Mouse (Mus musculus): ENCODE data around the gene Tpcn1.

Gene Tpcn1

DNA sequence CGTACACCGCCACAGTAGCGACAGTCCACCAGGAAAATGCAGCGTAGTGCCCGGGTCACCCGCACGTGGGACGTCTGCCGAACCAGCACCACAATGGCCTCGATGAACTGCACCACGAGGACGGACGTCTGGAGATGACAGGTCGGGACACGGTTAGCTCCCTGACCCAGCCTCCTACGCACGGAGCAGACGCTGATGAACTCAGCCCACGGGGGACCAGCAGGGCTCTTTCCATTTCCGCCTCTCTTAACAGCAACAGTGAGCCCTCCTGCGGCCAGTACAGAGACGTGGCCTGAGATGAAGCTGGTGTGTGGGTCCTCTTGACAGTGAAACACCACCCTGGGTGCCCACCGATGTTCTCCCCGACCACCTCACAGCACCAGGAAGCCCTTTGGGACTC, 32.6 kb downstream of the Tpcn1 start:
- peak; percentile 41 for DNase-seq

DNA sequence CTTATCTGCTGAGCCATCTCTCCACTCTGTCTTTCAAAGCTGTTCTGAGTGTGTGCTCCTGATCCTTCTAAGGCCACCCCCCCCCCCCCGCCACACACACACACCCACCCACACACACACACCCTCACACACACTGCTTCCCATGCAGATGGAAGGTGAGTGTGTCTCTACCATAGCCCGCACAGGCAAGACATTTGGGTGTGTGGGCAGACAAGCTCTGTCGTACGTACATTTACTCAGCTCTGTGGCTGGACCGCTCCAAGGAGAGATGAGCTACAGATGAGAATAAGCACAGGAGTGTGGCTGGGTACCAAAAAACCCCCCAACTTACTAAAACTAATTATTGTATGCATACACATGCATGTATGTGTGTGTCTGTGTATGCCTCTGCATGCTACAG, 37.8 kb downstream of the Tpcn1 start:
- DNase-seq, result no peak

DNA sequence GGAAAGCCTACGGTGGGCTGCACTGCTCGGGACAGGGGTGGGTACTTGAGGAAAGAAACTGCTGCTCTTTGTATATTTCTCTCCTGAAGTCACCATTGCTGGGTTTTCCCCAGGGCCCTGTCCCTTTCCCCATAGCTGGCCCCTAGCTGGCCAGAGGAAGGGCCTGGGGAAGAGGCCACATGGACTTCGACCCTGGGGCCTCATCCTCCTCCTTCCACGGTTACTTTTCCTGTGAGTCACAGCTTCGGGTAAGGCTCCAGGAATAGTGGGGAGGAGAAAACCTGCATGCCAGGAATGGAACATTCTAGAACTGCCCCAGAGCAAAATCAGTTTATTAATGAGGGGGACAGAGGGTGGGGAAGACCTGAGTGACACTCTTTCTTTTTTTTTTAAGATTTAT, 38.3 kb downstream of the Tpcn1 start:
- no peak for DNase-seq

DNA sequence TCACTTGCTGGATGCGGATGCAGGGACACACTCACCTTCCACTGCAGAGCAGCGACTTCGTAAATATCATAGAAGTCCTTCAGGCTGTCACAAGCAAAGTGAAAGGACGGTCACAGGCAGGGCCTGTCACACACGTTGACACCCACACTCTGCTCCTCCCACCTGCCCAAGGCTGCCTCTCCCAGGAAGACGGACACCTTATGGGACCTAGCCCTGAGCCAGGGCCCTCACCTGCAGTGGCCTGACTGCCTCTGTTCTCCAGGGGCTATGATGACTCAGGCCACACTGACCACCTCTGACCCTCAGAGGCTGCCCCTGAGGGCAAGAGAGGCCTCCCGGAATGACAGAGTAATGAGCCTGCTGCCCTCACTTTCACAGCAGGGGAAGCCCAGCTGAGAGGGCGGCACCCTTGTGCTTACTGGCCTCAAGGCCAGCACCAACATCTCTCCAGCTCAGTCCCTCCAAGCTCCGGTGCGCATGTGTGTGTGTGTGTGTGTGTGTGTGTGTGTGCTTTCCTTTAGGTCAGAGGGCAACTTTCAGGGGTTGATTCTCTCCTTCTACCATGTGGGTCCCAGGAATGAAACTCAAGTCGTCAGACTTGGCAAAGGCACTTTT, 40.1 kb downstream of the Tpcn1 start:
- DNase-seq, result no peak

DNA sequence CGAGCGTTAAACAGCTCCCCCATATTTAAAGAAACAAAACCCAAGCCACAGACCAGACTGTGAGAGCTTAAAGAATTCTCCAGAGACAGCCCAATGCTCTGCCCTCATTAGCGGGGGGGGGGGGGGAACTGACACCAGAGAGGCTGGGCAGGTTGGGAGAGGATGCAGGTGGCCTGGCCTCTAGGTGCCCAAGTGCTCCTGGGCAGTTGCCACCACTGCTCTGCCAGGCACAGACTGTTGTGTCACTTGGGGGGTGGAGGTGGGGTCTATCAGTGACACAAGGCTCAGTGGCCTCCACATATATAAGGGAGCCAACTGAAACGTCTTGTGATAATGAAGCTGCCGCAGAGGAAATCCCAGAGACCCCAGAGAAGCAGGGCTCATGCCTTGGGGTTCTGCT, 51.8 kb downstream of the Tpcn1 start:
- no peak for DNase-seq

DNA sequence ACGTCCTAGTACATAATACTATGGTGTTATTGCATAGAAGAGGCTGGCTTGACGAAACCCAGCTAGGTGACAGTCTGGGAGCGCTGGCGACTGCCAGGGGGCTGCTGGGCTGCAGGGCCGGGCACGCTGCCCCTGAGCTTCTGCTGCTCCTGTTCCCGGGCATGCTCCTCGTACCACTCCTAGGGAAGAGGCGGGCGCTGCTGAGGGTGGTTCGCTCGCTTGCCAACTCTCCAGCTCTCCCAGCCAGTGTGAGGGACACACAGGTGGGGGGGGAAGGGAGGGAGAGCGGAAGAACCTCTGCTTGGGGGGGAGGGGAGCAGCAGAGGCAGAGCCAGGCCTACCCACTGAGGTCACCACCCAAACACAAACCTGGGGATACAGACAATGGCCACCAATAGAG, 52.4 kb downstream of the Tpcn1 start:
- peak; percentile 79 for DNase-seq

DNA sequence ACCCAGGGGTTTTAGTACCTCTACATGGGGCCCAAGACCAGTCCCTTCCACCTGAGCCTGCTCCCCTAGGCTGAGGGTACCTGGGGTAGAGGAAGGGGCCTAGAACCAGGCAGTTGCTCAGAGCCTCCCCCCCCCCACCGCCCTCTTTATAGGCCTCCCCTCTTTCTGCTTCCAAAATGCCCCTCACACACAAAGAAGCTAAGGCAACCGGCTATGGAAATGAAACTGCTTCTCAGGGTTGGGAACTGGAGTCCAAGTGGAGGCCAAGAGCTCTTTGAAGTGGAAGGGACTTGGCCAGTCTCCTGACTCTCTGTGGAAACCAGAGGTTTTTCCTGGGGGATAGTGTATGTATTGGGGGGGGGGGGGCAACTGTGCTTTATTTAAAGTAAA, 53.8 kb downstream of the Tpcn1 start:
- no peak for DNase-seq

DNA sequence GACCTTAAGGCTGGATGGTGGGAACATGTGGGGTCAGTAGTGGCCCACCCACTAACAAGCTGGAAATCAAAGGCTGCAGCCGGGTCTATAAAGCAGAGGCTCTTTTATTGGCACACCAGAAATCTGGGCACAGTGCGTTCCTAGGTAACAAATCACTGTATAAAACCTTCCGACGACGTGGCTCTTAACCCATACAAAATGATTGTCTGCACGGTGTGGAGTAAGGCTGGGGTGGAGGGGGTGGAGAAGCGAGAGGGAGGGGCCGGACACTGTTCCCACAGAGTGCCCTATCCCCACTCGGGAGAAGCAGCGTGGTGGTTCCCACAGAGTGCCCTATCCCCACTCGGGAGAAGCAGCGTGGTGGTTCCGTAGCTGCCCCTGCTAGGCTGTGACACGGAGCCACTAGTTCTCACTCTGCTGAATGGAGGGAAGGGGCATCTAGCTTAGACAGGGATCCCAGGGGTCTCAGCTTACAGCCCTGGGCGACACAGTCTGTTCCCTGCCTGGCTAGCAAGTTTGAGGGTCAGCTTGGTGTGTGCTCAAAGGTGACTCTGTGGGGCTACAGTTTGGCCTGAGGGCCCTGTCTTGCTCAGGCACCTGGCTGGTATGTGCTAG, 54.3 kb downstream of the Tpcn1 start:
- no peak for DNase-seq

DNA sequence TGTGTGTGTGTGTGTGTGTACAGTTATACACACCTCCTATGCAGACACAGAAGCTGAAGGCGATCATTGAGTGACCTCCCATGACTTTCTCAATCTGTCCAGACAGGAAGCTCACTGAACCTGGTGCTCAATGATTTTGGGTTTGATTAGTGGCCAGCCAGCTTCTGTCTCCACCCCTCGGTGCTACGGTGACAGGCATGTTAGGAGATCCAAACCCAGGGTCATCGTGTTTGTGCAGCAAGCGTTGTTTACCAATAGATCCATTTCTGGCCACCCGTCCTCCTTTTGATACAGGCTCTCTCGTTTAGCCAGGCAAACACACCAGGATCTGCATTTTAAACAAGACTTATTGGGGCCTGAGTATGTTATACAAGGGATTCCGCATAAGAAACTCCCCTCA, 56.8 kb downstream of the Tpcn1 start:
- no peak for DNase-seq

DNA sequence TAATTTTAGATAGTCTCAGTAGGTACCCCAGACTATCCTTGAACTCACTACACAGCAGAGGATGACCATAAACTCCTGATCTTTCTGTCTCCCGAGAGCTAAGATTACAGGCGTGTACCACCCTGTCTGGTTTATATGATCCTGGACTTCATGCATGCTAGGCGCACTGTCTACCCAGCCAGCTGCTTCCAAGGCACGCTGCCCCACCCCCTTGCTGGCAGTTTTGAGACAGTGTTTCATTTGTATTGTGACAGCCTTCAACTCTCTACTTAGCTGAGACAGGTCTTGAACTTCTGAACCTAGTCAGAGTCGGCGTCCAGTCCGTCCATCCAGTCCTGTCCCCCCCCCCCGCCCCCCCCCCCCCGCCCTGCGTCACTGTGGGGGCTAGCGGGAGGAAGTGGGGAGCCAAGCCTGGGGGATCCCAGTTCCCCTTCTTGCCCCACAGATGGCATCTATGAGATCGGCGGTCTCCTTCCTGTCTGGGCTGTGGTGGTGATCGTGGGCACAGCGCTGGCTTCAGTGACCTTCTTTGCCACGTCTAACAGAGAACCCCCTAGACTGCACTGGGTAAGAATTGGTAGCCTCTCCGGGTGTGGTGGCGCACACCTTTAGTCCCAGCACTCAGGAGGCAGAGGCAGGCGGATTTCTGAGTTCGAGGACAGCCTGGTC, 61.0 kb downstream of the Tpcn1 start:
- DNase-seq, result no peak

DNA sequence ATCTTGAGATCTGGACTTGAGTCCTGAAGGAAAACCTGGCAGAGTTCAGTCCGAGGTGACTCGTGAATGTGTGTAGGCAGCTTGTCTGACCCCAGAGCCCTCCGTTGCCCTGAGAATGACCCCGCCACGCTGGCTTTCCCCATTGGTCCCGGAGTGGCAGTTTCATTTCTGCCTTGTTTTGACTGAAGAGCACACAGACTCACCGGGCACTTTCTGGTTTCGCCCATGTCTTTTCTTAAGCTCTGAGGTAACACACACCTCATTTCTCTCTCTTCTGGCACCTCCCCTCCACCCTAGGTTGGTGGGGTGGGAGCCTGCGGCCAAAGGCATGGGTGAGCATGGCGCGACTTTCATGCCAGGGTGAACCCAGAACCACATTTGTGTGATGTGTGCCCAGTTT, 62.2 kb downstream of the Tpcn1 start:
- no peak for DNase-seq

DNA sequence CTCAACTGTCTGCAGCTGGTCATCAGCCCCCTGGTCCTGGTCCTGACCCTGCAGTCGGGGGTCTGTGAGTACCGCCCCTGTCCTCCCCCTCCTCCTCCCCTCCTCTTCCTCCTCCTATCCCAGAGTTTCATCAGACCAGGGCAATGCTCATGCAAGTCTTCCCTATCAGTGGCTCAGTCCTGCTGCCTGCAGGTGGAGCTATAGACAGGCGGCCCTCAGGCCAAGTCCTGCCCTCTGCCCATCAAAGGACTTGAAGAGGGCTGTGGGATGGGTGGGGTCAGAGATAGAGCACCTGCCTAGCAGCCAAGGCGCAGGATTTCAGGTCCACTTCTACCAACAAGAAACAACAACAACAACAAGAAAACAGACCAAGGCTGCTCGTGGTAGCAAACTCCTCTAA, 62.7 kb downstream of the Tpcn1 start:
- no peak for DNase-seq

DNA sequence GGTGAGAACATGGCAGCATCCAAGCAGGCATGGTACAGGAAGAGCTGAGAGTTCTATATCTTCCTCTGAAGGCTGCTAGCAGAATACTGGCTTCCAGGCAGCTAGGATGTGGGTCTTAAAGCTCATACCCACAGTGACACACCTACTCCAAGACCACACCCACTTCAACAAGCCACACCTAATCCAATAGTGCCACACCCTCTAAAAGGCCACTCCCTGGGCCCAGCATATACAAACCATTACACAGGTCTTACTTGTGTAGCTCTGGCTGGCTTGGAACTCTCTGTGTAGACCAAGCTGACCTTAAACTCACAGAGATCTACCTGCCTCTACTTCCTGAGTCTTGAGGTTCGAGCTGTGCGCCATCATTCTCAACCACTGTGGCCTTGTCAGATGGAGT, 63.7 kb downstream of the Tpcn1 start:
- no peak for DNase-seq

DNA sequence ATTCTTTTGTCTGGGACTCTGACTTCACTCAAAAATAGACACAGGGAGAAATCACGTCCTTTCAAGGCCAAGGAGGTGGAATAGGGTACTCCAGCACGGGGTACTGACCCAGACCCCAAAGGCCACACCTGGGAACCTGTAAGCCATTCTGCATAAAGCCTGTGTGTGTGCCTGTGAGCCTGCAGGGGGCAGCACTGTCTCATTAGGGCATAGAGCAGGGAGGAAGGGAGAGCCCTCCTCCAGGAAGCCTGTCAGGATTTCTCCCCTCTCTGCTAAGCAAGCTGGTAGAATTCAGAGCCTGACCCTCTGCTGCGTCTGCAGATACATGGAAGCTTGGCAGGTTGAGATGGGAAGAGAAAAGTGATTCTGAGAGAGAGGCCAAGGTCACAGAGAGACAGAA, 65.8 kb downstream of the Tpcn1 start:
- DNase-seq, result no peak

DNA sequence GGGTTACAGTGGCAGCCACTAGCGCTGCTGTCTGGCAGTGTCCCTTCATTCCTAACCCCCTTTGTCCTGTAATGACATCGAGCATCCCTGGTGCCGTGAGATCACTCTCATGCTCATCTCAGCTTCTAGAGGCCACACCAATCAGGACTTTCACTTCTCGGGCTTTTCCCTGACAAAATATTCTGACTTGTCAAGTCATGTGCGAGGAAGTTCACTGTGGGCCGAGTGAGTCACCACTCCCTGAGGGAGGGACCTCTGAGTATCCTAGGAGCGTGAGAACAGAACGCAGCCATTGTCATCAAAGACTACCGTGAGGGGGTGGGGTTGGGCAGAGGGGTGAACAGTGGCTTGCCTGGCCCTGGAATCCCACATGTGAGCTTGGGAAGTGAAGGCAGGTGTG, 70.9 kb downstream of the Tpcn1 start:
- no peak for DNase-seq

DNA sequence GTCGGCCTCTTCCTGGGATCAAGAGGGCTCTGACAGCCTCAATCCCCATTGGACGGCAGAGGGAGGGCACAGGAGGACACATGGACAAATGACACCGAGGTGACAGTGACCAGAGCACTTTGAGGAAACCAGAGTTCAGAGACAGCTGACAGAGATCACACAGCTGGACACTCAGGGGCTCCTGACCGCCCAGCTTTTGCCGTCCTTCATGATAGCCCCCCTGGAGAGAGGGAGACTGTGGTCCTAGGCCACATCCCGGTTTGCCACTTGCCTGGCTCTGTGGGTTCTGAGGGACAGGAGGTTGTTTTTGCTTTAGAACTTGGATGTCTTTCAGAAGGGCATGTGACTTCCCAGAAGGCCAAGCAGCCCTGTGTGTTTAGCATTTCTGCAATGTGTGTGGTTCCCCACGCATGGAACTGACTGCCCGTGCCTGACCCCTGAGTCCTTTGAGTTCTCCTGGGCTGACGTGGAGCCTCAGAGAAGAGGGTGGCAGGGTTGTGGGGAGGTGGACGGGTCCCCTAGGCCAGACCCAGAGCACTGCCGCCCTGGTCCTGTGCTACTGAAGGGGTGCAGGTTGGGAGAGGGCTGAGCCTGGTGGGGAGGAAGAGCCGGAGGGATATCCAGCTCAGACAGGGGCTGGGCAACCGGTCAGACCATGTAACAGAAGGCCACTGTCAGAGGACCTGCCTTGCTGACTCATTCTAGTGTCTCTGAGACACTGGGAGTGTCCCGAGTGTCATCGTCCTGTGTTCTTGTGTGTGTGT, 72.1 kb downstream of the Tpcn1 start:
- no peak for DNase-seq

DNA sequence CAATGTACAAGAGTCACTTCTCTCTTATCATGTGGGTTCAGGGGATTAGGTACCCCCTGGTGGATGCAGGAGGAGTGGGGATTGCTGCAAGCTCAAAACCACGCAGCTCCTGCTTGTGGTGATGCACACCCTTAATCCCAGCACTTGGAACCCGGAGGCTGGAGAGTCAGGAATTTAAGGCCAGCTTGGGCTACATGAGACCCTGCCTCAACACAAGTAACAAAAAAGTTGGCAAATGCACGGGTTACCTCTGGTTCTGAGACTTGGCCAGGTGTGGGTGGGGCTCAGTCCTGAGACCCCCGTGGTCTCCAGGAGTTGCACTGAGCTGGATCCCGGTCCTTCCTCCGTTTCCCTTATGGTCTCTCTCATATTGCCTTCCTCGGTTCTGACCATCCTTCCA, 73.0 kb downstream of the Tpcn1 start:
- DNase-seq, result no peak

DNA sequence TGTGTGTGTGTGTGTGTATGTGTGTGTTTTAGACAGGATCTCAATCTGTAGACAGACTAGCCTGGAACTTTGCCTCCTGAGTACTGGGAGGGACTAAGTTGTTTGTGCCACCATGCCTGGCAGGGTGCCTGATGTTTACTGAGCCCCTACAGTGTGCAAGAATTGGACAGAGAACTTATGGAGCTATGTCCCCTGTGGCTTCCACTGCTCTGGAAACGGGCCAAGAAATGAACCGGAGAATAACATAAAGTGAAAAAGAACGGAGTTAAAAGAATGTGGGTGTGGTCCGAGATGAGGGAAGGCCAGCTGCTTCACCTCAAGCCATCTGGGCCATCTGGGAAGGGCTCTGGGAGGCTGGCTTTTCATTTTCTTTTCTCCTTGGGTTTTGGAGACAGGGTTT, 73.7 kb downstream of the Tpcn1 start:
- no peak for DNase-seq

DNA sequence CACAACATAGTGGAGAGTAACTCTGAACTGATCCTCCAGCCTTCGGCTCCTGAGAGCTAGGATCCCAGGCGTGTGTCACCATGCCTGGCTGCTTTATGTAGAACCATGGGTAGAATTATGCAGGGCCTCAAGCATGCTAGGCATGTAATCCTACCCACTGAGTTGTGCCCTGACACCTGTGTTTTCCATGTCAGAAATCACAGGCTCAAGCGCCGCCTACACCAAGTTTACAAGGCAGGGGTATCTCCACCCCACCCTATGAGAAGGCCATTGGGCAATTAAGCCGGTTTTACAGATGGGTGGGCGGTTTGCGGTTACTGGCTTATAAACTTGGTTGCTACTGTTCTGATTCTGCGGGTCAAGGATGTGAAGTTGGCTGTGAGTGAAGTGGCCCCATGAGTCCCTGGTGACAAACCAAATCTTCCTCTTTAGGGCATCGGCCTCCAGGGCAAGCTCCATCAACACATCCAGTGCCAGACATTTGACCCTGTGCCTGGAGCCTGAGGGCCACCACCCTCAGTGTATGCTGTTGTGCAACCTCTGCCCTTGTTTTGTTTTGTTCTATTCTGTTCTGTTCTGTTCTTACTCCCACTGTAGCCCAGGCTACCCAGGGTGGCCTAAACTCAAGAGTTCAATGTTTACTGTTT, 74.3 kb downstream of the Tpcn1 start:
- DNase-seq, result no peak

DNA sequence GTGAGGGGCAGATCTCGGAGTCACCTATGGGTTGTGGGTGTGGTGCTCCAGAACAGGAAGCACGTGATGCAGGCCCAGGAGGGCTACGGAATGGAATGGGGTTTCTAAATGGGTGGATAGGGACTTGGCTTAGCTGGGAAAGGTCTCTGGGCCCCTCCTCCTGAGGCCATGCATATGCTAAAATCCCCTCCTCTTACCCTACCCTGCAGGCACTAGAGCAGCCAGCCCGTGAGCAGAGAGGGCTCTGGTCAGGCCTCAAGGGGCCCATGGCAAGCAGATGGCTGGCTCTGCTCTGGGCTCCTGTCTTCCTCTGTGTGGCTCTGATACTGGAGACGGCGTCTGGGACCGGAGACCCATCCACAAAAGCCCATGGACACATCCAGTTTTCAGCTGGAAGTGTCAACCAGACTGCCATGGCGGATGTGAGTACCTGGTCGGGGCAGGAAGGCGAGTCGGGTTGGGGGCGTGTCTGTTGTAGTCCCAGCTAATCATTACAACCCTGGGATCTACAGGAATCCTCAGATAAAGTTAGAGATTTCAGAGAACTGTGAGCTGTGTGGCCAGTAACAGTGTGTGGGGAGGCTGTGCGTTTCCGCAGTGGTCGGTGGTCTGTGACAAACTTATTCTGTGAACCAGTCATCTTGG, 75.4 kb downstream of the Tpcn1 start:
- DNase-seq, result peak; percentile 31

DNA sequence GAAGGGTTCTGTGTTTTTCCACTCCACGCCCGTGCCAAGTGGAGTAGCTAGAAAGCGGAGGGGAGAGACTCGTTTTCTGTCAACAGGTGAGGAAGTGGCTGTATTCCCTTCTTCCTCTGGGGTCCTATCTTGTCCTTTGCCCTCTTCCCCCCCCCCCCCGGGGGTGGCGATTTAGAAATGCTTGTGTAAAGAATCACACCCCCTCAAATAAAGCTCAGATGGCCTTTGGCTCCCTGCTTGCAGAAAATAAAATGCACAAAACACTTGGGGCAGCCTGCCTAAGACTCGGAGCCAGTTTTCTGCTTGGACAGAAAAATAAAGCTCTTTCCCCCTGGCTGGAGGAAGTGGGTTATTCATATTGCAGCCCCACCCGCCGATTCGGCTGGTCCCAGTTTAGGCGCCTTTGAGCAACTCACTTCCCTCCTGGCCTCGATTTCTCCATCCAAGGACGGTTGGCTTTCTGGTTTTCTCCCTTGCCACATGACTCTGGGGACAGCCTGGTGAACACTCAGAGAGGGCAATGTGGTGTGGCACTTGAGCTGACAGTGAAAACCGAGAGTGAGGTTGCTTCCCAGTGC, 76.7 kb downstream of the Tpcn1 start:
- peak; percentile 58 for DNase-seq

DNA sequence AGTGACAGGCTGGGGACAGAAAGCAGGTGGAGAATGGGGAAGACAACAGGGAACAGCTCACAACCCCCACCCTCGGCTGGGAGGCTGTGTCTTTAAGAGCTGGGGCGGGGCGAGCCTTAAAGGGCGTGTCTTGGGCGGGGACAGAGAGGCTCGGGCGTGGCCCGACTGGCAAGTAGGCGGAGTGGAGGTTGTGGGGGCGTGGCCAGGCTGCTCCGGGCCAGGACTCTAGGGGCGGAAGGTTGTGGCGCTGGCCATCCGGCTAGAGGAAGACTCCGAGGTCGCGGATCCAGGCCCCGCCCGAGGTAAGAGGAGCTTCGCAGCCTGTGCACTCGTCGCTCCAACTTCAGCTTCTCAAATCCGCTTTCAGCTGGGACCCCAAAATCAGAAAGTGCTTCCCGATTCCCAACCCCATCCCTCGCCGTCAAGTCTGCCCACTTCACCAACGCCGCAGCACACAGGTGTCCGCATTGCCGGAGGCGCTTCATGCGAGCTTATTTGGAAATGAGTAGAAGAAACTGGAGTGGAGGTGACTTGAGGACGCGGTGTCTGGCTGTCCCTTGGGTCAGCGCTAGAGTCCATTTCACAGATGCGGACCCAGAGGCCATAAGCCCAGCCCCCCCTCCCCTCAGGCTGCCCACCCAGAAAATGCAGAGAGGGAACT, 77.4 kb downstream of the Tpcn1 start, which contains the start of gene Slc8b1:
Gene Slc8b1 (plus strand): TSS at position 187 of the 661 bp plus-strand sequence.
- peak; percentile 91 for DNase-seq
